Mouse (Mus musculus) lung, adult 2 months (tissue): ENCODE data around the gene Ing5.

Source experiments
- CTCF ChIP-seq: fragments of 200-500 bp; IDR thresholded peaks from 2 replicates; pipeline ENCODE4 v1.5.1; 2011; ENCODE audit warnings: mild to moderate bottlenecking, low read length, control low read depth; ENCODE audit not compliant: insufficient read depth
- POLR2A ChIP-seq: fragments of 200-500 bp; IDR thresholded peaks from 2 replicates; pipeline ENCODE4 v1.6.1; 2011; ENCODE audit warnings: low read depth, mild to moderate bottlenecking, control low read depth, low read length, borderline replicate concordance; ENCODE audit errors: extremely low read depth

GRCm38 (mm10) chr1:93824609-93825008 lies 20.8 kb downstream of the Ing5 start, which contains the start of gene D2hgdh:
- TF ChIP-seq CTCF (no peak), POLR2A (no peak)
